17 mouse cellular contexts compared by ENCODE assay signal in genomic region chr9:108057262-108057562, GRCm38 (mm10). TPM values are rescaled to one million over a fixed set of nuclear protein-coding genes. Genes with fewer than 3 reads are reported as not detected.
DNase-seq lines count a peak whose midpoint lies in the region; ATAC-seq and TF ChIP-seq lines count a peak whose summit lies in the region.
"Had no signal": no experiment of that assay in that cellular context is flagged by ENCODE, and none has a peak within 500 bp of the region (broad histone marks: within the 10 kb centered on the region; RNA-seq: fewer than 3 reads in every experiment).

No protein-coding gene starts in this region.

- TF ChIP-seq POLR2A in cerebellum, adult 2 months (IDR thresholded peaks at IDR 0.05; ENCODE audit: borderline replicate concordance, insufficient read depth, low read length): no peak

- no peaks in the 10 kb centered on the region for H3K27me3 ChIP-seq in cerebellum, adult 2 months (ENCODE audit: control insufficient read depth, insufficient read depth, low read length)
- no peaks in the 10 kb centered on the region for H3K27me3 ChIP-seq in kidney, embryonic 15.5 days
- H3K27me3 ChIP-seq in hindbrain, embryonic 16.5 days (replicated peaks; ENCODE audit: control insufficient read depth, insufficient read depth, low read length): no peaks in the 10 kb centered on the region
- H3K27me3 ChIP-seq: embryonic facial prominence, embryonic 12.5 days; heart, embryonic 15.5 days; liver, embryonic 12.5 days; neural tube, embryonic 13.5 days had no signal

- no peak overlapping the region for H3K4me2 ChIP-seq in kidney, embryonic 15.5 days
- no peak overlapping the region for H3K4me2 ChIP-seq in hindbrain, embryonic 16.5 days (ENCODE audit: low read length)
- H3K4me2 ChIP-seq: embryonic facial prominence, embryonic 12.5 days; heart, embryonic 15.5 days; liver, embryonic 12.5 days; neural tube, embryonic 13.5 days had no signal

- no peak for TF ChIP-seq CTCF in cerebellum, adult 2 months (IDR thresholded peaks at IDR 0.05; ENCODE audit: borderline replicate concordance, insufficient read depth, low read depth, low read length)
- no peak for TF ChIP-seq CTCF in gastrocnemius, adult 2 months (IDR thresholded peaks at IDR 0.05)

- peaks cover 82% of the 10 kb centered on the region for H3K36me3 ChIP-seq in kidney, embryonic 15.5 days
- peaks cover 26% of the 10 kb centered on the region for H3K36me3 ChIP-seq in hindbrain, embryonic 16.5 days (ENCODE audit: control insufficient read depth, insufficient read depth, low read length)

- no peak overlapping the region for H3K9ac ChIP-seq in kidney, embryonic 15.5 days
- H3K9ac ChIP-seq in hindbrain, embryonic 16.5 days (ENCODE audit: low read depth, low read length): no peak overlapping the region
- H3K9ac ChIP-seq: embryonic facial prominence, embryonic 12.5 days; heart, embryonic 15.5 days; liver, embryonic 12.5 days; neural tube, embryonic 13.5 days had no signal

- no peaks in the 10 kb centered on the region for H3K9me3 ChIP-seq in kidney, embryonic 15.5 days (replicated peaks)
- H3K9me3 ChIP-seq in hindbrain, embryonic 16.5 days (ENCODE audit: control insufficient read depth, low read length): no peaks in the 10 kb centered on the region
- H3K9me3 ChIP-seq: embryonic facial prominence, embryonic 12.5 days; heart, embryonic 15.5 days; liver, embryonic 12.5 days; neural tube, embryonic 13.5 days had no signal

- peaks cover 7% of the 10 kb centered on the region; the same call in 1 of the 2 replicates for H3K4me1 ChIP-seq in cerebellum, adult 2 months (ENCODE audit: control insufficient read depth, insufficient read depth, low read length)
- peaks cover 12% of the 10 kb centered on the region for H3K4me1 ChIP-seq in kidney, embryonic 15.5 days
- peaks cover 5% of the 10 kb centered on the region; the same call in 1 of the 2 replicates for H3K4me1 ChIP-seq in hindbrain, embryonic 16.5 days (ENCODE audit: control insufficient read depth, insufficient read depth, low read depth, low read length)

- ATAC-seq in cerebellum, adult (ENCODE audit: insufficient number of reproducible peaks, low FRiP score, low TSS enrichment): no peak
- ATAC-seq in kidney, embryonic 15.5 days (replicated peaks; ENCODE audit: low FRiP score): no peak
- ATAC-seq in hindbrain, embryonic 16.5 days: no peak
- ATAC-seq: activated CD4-positive, CD25-positive, alpha-beta regulatory T cell, adult 4 months; liver, embryonic 12.5 days had no signal

- no peak overlapping the region for H3K4me3 ChIP-seq in cerebellum, adult 2 months (replicated peaks; ENCODE audit: insufficient read depth, low read depth, low read length)
- no peak overlapping the region for H3K4me3 ChIP-seq in kidney, embryonic 15.5 days (replicated peaks)
- H3K4me3 ChIP-seq in gastrocnemius, adult 2 months: peak overlapping the region; percentile 0; the same call in 1 of the 2 replicates
- H3K4me3 ChIP-seq in hindbrain, embryonic 16.5 days (ENCODE audit: low read length): no peak overlapping the region
- H3K4me3 ChIP-seq: embryonic facial prominence, embryonic 12.5 days; heart, embryonic 15.5 days; liver, embryonic 12.5 days; neural tube, embryonic 13.5 days had no signal

- DNase-seq in cerebellum, adult 2 months: peak; percentile 20 to 25
- peak; percentile 14 for DNase-seq in kidney, postnatal 10 days
- DNase-seq in gastrocnemius, adult 2 months: peak; percentile 88
- DNase-seq in skeletal muscle tissue, adult 2 months (ENCODE audit: low read depth, low spot score): peak; percentile 84
- DNase-seq in spleen, postnatal 4 days (ENCODE audit: low spot score in 2 of 2): no peak
- DNase-seq: kidney, adult 2 months; thymus, postnatal 4 days had no signal

- H3K27ac ChIP-seq in cerebellum, adult 2 months (ENCODE audit: insufficient read depth, low read length): no peak overlapping the region
- no peak overlapping the region for H3K27ac ChIP-seq in kidney, embryonic 15.5 days
- peak overlapping the region; percentile 92 for H3K27ac ChIP-seq in gastrocnemius, adult 2 months
- no peak overlapping the region for H3K27ac ChIP-seq in hindbrain, embryonic 16.5 days (ENCODE audit: low read depth, low read length)
- H3K27ac ChIP-seq: embryonic facial prominence, embryonic 12.5 days; heart, embryonic 15.5 days; liver, embryonic 12.5 days; neural tube, embryonic 13.5 days had no signal

- 50% methylated on average over 5 of the region's 5 CpGs for WGBS in cerebellum, adult 2 months
- 94% methylated on average over 5 of the region's 5 CpGs for WGBS in kidney, embryonic 15.5 days
- WGBS in hindbrain, embryonic 16.5 days: 89% methylated on average over 5 of the region's 5 CpGs

- intact Hi-C loops in gastrocnemius, adult 2 months (cut with DNase I): no loop called here

RNA-seq across cellular contexts. Expression of gene Amigo3, which starts 4.3 kb away (rescaled TPM):
- 2.7 TPM in 2 replicates for polyA plus RNA-seq in cerebellum, adult 2 months (2012; rRNA removed)
- 2.2 and 2.7 TPM in 2 replicates for polyA plus RNA-seq in kidney, embryonic 15.5 days (2015; fragmentation: Nextera tagmentation; extraction: Ambion mirVana)
- total RNA-seq in gastrocnemius, adult 2 months (2021): 1 to 10 TPM; 1.5 to 3.1 TPM
- 2.1 and 2.4 TPM in 2 replicates for polyA plus RNA-seq in hindbrain, embryonic 16.5 days (2015; fragmentation: Nextera tagmentation; extraction: Ambion mirVana)

RNA-seq across cellular contexts. Expression of gene Gmppb, which starts 8.2 kb away (rescaled TPM):
- 16.5 and 28.7 TPM in 2 replicates for polyA plus RNA-seq in cerebellum, adult 2 months (2012; rRNA removed)
- polyA plus RNA-seq in kidney, embryonic 15.5 days (2015; fragmentation: Nextera tagmentation; extraction: Ambion mirVana): 25.9 and 30.3 TPM in 2 replicates
- 1 to 10 TPM; 3.3 to 6.3 TPM for total RNA-seq in gastrocnemius, adult 2 months (2021)
- polyA plus RNA-seq in hindbrain, embryonic 16.5 days (2015; fragmentation: Nextera tagmentation; extraction: Ambion mirVana): 25.1 and 25.7 TPM in 2 replicates

RNA-seq across cellular contexts. Expression of gene Mst1, which starts 23.0 kb away (rescaled TPM):
- 0.13 TPM in 1 of 2 replicates, not detected in the other for polyA plus RNA-seq in cerebellum, adult 2 months (2012; rRNA removed)
- polyA plus RNA-seq in kidney, embryonic 15.5 days (2015; fragmentation: Nextera tagmentation; extraction: Ambion mirVana): 0.45 and 0.55 TPM in 2 replicates
- not detected for total RNA-seq in gastrocnemius, adult 2 months (2021)
- polyA plus RNA-seq in hindbrain, embryonic 16.5 days (2015; fragmentation: Nextera tagmentation; extraction: Ambion mirVana): not detected in 2 replicates
- total RNA-seq: layer of hippocampus, postnatal 25 days; left cerebral cortex, postnatal 36 days had no signal
- polyA plus RNA-seq: heart, embryonic 15.5 days had no signal

RNA-seq across cellular contexts. Expression of gene Rnf123, which starts 25.9 kb away (rescaled TPM):
- polyA plus RNA-seq in cerebellum, adult 2 months (2012; rRNA removed): 184 and 213 TPM in 2 replicates
- 25.2 and 33.4 TPM in 2 replicates for polyA plus RNA-seq in kidney, embryonic 15.5 days (2015; fragmentation: Nextera tagmentation; extraction: Ambion mirVana)
- total RNA-seq in gastrocnemius, adult 2 months (2021): 100 to 1,000 TPM; 128 to 157 TPM
- polyA plus RNA-seq in hindbrain, embryonic 16.5 days (2015; fragmentation: Nextera tagmentation; extraction: Ambion mirVana): 47.6 and 53.9 TPM in 2 replicates

RNA-seq across cellular contexts. Expression of gene Apeh, which starts 37.2 kb away (rescaled TPM):
- polyA plus RNA-seq in cerebellum, adult 2 months (2012; rRNA removed): 69.6 and 83.5 TPM in 2 replicates
- polyA plus RNA-seq in kidney, embryonic 15.5 days (2015; fragmentation: Nextera tagmentation; extraction: Ambion mirVana): 67.7 and 76.6 TPM in 2 replicates
- total RNA-seq in gastrocnemius, adult 2 months (2021): 10 to 100 TPM; 30.6 to 33.4 TPM
- 58.6 and 60.9 TPM in 2 replicates for polyA plus RNA-seq in hindbrain, embryonic 16.5 days (2015; fragmentation: Nextera tagmentation; extraction: Ambion mirVana)

Comparison
In these comparisons a context has a peak if more than half of its experiments do, and no peak if none do; other contexts are left out.
1. DNase-seq: peak in cerebellum, adult 2 months (2 of 2), kidney, postnatal 10 days (single experiment), gastrocnemius, adult 2 months (single experiment) and skeletal muscle tissue, adult 2 months (single experiment); none in spleen, postnatal 4 days (0 of 2).